Mouse (Mus musculus) forebrain, embryonic 11.5 days (tissue): ENCODE measurements around the gene Llcfc1. TPM values are rescaled to one million over a fixed set of nuclear protein-coding genes. Genes with fewer than 3 reads are reported as not detected.

ENCODE experiments used
- ATAC-seq: fragments of 200-750 bp; cut with Nextera tagmentation; replicated peaks from 2 replicates; pipeline ENCODE4 v1.8.0; 2017; ENCODE audit warnings: moderate TSS enrichment; ENCODE audit not compliant: low FRiP score
- DNase-seq: peaks from one replicate; pipeline ENCODE4 v3.0.0-alpha.2; 2017; ENCODE audit warnings: low spot score
- H3K27ac ChIP-seq: fragments of 300-500 bp; sonication (generic); 2 replicates; pipeline ENCODE4 v1.5.1; 2014; ENCODE audit warnings: low read depth, low read length
- H3K27me3 ChIP-seq: fragments of 300-500 bp; sonication (generic); 2 replicates; pipeline ENCODE4 v1.6.1; 2014; ENCODE audit warnings: mild to moderate bottlenecking, low read length, mixed read lengths; ENCODE audit not compliant: control insufficient read depth, insufficient read depth
- H3K36me3 ChIP-seq: fragments of 300-500 bp; sonication (generic); 2 replicates; pipeline ENCODE4 v1.6.1; 2014; ENCODE audit warnings: mild to moderate bottlenecking, low read length, moderate library complexity, mixed read lengths; ENCODE audit not compliant: control insufficient read depth, insufficient read depth
- H3K4me1 ChIP-seq: fragments of 300-500 bp; sonication (generic); replicated peaks from 2 replicates; pipeline ENCODE4 v1.6.1; 2014; ENCODE audit warnings: low read length, mixed read lengths; ENCODE audit not compliant: control insufficient read depth, insufficient read depth
- H3K4me2 ChIP-seq: fragments of 300-500 bp; sonication (generic); 2 replicates; pipeline ENCODE4 v1.6.1; 2014; ENCODE audit warnings: low read depth, mild to moderate bottlenecking, low read length, moderate library complexity, mixed read lengths; ENCODE audit not compliant: severe bottlenecking
- H3K4me3 ChIP-seq: fragments of 300-500 bp; sonication (generic); 2 replicates; pipeline ENCODE4 v1.5.1; 2014; ENCODE audit warnings: low read depth, low read length
- H3K9ac ChIP-seq: fragments of 300-500 bp; sonication (generic); 2 replicates; pipeline ENCODE4 v1.6.1; 2014; ENCODE audit warnings: low read length
- H3K9me3 ChIP-seq: fragments of 300-500 bp; sonication (generic); 2 replicates; pipeline ENCODE4 v1.6.1; 2016; ENCODE audit warnings: low read length, mixed read lengths; ENCODE audit not compliant: control insufficient read depth
- WGBS: fragments of 180-500 bp; shearing (Covaris S2); extraction: QIAGEN DNeasy Blood & Tissue Kit; methylation state at CpG from one replicate; pipeline ENCODE4 v1.1.7; 2014; 5-methylcytosine and 5-hydroxymethylcytosine counted together
- polyA plus RNA-seq: library from polyadenylated mRNA; unstranded; fragments of >200 nt; fragmentation: Nextera tagmentation; extraction: Ambion mirVana; gene quantifications from 2 replicates; pipeline ENCODE4 v1.2.1, GENCODE M21; 2014

Llcfc1 gene
- polyA plus RNA-seq, 1 experiment from 2014 or later, result not detected

DNA sequence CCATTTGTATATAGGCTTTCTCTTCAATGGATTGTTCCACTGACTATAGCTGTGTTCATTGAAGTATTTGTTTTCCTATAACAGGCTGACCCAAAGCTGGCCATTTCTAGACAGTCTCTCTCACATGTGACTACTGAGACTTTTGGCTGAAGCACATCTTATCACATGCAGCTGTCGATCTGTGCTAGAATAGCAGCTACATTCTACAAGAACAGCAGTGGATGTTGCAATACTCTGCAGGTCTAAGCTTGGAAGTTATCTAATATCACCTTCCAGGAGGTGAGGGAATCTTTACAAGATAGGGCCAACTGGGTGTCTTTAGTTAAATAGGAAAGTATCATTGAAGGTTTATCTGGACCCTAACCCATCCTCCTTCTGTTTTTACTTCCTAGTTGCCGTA lies 37.2 kb downstream of the Llcfc1 start:
- 82% methylated on average over 2 of the region's 2 CpGs for WGBS
- no peak overlapping the region for H3K9ac ChIP-seq
- H3K9me3 ChIP-seq, result no peaks in the 10 kb centered on the region
- no peaks in the 10 kb centered on the region for H3K4me1 ChIP-seq
- H3K27ac ChIP-seq, result no peak overlapping the region
- no peaks in the 10 kb centered on the region for H3K36me3 ChIP-seq
- H3K4me2 ChIP-seq, result no peak overlapping the region
- no peaks in the 10 kb centered on the region for H3K27me3 ChIP-seq
- DNase-seq (no peak), ATAC-seq (no peak)
- no peak overlapping the region for H3K4me3 ChIP-seq

- H3K9ac ChIP-seq, result no peak overlapping the region
- no peaks in the 10 kb centered on the region for H3K36me3 ChIP-seq
- no peaks in the 10 kb centered on the region for H3K4me1 ChIP-seq
- no peak for ATAC-seq
- H3K4me3 ChIP-seq, result no peak overlapping the region
- no peak for DNase-seq
- no peak overlapping the region for H3K4me2 ChIP-seq
- 82% methylated on average over 1 of the region's 1 CpGs for WGBS
- H3K27ac ChIP-seq, result no peak overlapping the region
- no peaks in the 10 kb centered on the region for H3K27me3 ChIP-seq
- H3K9me3 ChIP-seq, result no peaks in the 10 kb centered on the region
Observed at GRCm38 (mm10) chr6:41727989-41728609, 43.9 kb downstream of the Llcfc1 start.

- Histone ChIP-seq H3K27me3 (no peaks in the 10 kb centered on the region), H3K27ac (no peak overlapping the region), H3K9ac (no peak overlapping the region), H3K4me2 (no peak overlapping the region), H3K4me1 (no peaks in the 10 kb centered on the region), H3K4me3 (no peak overlapping the region), H3K9me3 (no peaks in the 10 kb centered on the region), H3K36me3 (no peaks in the 10 kb centered on the region)
- ATAC-seq, result no peak
- 87% methylated on average over 5 of the region's 5 CpGs for WGBS
- no peak for DNase-seq
Observed at GRCm38 (mm10) chr6:41734719-41735470, 50.7 kb downstream of the Llcfc1 start.

Other genes starting within 250 kb of the Llcfc1 start
- gene Gm10334, start 238.3 kb upstream of the Llcfc1 start, polyA plus RNA-seq, result not detected in 2 replicates
- not detected in 2 replicates for gene Prss1, start 225.5 kb upstream of the Llcfc1 start, polyA plus RNA-seq
- gene Prss2, start 162.6 kb upstream of the Llcfc1 start, polyA plus RNA-seq, result not detected in 2 replicates
- gene Ephb6, start 78.9 kb upstream of the Llcfc1 start, polyA plus RNA-seq, result 14.4 and 16.2 TPM in 2 replicates
- 0.12 and 0.27 TPM in 2 replicates for gene Trpv6, start 48.0 kb upstream of the Llcfc1 start, polyA plus RNA-seq
- gene Trpv5, start 3.7 kb upstream of the Llcfc1 start, polyA plus RNA-seq, result not detected in 2 replicates
- 11.9 and 12.9 TPM in 2 replicates for gene Kel, start 19.9 kb downstream of the Llcfc1 start, polyA plus RNA-seq
- not detected in 2 replicates for gene Olfr459, start 90.7 kb downstream of the Llcfc1 start, polyA plus RNA-seq
- not detected in 2 replicates for gene Pip, start 163.1 kb downstream of the Llcfc1 start, polyA plus RNA-seq
- gene Sval2, start 168.6 kb downstream of the Llcfc1 start, polyA plus RNA-seq, result not detected in 2 replicates